Mouse (Mus musculus) stomach, postnatal 0 days (tissue): ENCODE measurements around the gene Eps15.

Experiments
- CTCF ChIP-seq: IDR thresholded peaks from 2 replicates; pipeline ENCODE4 v1.5.1; 2016; ENCODE audit warnings: antibody characterized with exemption, low read depth, mild to moderate bottlenecking, moderate library complexity
- EP300 ChIP-seq: optimal IDR thresholded peaks from 2 replicates; pipeline ENCODE3; 2016; ENCODE audit warnings: antibody characterized with exemption

- TF ChIP-seq CTCF = 0 out of 2 replicates have a peak, but pooled peaks have one; percentile 1
- TF ChIP-seq EP300 = no peak
These were observed 26.4 kb upstream of the Eps15 start for GRCm38 (mm10) chr4:109253664-109254151.
